Mouse (Mus musculus) Muller cell, postnatal 12 days (primary cell): ENCODE results near the gene Zfp174.
"Not testable (repeated sequence)": the region's sequence is repeated elsewhere in the genome, so short reads cannot be mapped to it uniquely, and the experiment has no call there.

ENCODE experiments used
- DNase-seq: peaks from one replicate; pipeline ENCODE4 v3.0.0-alpha.2; 2015; ENCODE audit errors: inconsistent ontology term

Zfp174 gene

GRCm38 (mm10) chr16:3846711-3847518 lies at the start of gene Zfp174:
Gene Zfp174, plus strand, starts transcription at chr16:3847268.
- peak; percentile 96 for DNase-seq

- DNase-seq = peak; percentile 67
These were observed 38.9 kb upstream of the Zfp174 start for GRCm38 (mm10) chr16:3808176-3808575.

- not testable (repeated sequence) for DNase-seq
These were observed 32.4 kb upstream of the Zfp174 start for GRCm38 (mm10) chr16:3814667-3815066.

GRCm38 (mm10) chr16:3820202-3820601 lies 26.9 kb upstream of the Zfp174 start:
- DNase-seq = peak; percentile 80

- DNase-seq = no peak
These were observed 19.0 kb upstream of the Zfp174 start for GRCm38 (mm10) chr16:3828021-3828420.

- DNase-seq = no peak
These were observed 17.3 kb upstream of the Zfp174 start for GRCm38 (mm10) chr16:3829727-3830126.

GRCm38 (mm10) chr16:3830588-3831109 lies 16.4 kb upstream of the Zfp174 start, which contains the start of gene Olfr15:
Gene Olfr15, plus strand, starts transcription at chr16:3830878.
- no peak for DNase-seq

- no peak for DNase-seq
These were observed 11.6 kb upstream of the Zfp174 start for GRCm38 (mm10) chr16:3835461-3835860.

- no peak for DNase-seq
These were observed 7.7 kb upstream of the Zfp174 start for GRCm38 (mm10) chr16:3839157-3839885.

GRCm38 (mm10) chr16:3842989-3843388 lies 4.1 kb upstream of the Zfp174 start:
- DNase-seq = peak; percentile 29

- no peak for DNase-seq
These were observed 3.3 kb upstream of the Zfp174 start for GRCm38 (mm10) chr16:3843796-3844195.

GRCm38 (mm10) chr16:3847871-3848270 lies 803 bp downstream of the Zfp174 start:
- DNase-seq = no peak

- DNase-seq = no peak
These were observed 1.3 kb downstream of the Zfp174 start for GRCm38 (mm10) chr16:3848416-3848815.

GRCm38 (mm10) chr16:3851301-3851700 lies 4.2 kb downstream of the Zfp174 start:
- DNase-seq = not testable (repeated sequence)

- no peak for DNase-seq
These were observed 5.5 kb downstream of the Zfp174 start for GRCm38 (mm10) chr16:3852586-3852985.

GRCm38 (mm10) chr16:3854437-3855182 lies 7.5 kb downstream of the Zfp174 start:
- DNase-seq = no peak

GRCm38 (mm10) chr16:3855776-3856175 lies 8.7 kb downstream of the Zfp174 start:
- DNase-seq = no peak

GRCm38 (mm10) chr16:3859254-3859653 lies 12.2 kb downstream of the Zfp174 start:
- no peak for DNase-seq

- no peak for DNase-seq
These were observed 24.7 kb downstream of the Zfp174 start for GRCm38 (mm10) chr16:3871815-3872214.

- DNase-seq = peak; percentile 98
These were observed 25.4 kb downstream of the Zfp174 start, which contains the start of gene Naa60 for GRCm38 (mm10) chr16:3872216-3873047. Gene Naa60, plus strand, starts transcription at chr16:3872375.

GRCm38 (mm10) chr16:3876346-3876745 lies 29.3 kb downstream of the Zfp174 start:
- no peak for DNase-seq
